Mouse (Mus musculus): Measurements from ENCODE around the gene Lgr5.

The Lgr5 gene

DNA sequence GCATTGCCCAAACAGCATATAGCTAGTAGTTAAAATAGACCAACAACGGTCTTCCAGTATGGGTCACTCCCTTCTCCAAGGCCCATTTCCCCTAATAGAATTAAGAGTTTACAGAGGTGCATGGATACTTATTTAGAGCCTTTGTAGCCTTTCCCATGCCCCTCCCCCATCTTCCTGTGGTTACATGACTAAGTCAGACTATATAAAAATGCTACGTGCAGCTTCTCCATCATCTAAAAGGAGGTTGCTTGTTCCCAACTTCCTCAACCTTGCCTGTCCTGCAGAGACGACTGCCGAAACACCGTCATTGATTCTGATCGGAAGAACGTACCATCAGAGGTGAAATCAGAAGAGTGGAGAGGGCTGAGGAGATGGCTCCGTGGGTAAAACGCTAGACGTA lies 82.4 kb downstream of the Lgr5 start:
- no peak for DNase-seq (ENCODE audit: low spot score)

GRCm38 (mm10) chr10:115493778-115494141 lies 93.8 kb downstream of the Lgr5 start:
- DNase-seq (ENCODE audit: low spot score), result no peak

- no peak for DNase-seq (ENCODE audit: low spot score)
Measured at GRCm38 (mm10) chr10:115492956-115493777, 94.4 kb downstream of the Lgr5 start.

DNA sequence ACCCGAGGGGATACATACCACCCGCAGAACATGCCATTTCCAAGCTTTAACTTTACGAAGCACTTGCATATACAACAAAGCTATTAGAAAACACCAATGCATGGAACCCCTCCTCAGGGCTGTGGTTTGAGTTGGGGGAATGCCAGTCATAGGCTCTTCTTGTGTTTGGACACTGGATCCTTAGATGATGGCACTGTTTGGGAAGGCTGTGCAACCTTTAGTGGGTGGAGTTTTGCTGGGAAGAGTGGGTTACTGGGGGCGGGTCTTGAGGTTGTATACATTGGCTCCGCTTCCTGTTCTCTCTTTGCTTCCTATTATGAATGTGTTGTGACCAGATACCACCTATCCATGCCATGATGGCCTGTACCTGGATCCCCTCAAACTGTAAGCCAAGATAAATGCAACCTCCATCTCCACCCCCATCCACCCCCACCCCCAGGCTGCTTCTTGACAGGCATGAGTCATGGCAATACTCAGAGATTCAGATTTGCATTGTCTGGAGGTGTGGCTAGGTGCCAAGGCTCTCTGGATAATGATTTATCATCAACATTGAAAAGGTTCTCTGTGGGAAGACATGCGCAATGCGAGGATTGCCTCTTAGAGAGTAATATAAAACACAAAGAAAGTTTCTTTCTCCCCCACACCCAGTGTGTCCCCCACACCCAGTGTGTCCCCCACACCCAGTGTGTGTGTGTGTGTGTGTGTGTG lies 95.6 kb downstream of the Lgr5 start:
- DNase-seq (ENCODE audit: low spot score), result no peak

GRCm38 (mm10) chr10:115485602-115486001 lies 102.0 kb downstream of the Lgr5 start:
- DNase-seq (ENCODE audit: low spot score), result no peak

DNA sequence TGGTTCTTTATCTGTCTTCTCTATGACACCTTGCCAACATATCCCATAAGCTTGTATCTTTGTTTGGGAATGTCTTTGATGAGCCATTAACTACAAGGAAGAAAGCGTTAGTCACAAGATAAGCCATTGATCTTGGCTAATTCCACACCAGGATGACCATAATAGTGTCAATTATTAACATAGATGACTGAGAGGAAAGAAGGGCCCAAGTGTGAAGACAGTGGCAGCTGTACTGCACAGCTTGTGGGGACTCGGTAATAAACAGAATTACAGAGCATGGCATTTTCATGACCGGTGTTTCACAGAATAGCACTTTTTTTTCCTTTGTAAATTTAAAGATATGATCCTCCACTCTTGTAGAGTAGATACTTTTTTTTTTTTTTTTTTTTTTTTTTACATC lies 102.9 kb downstream of the Lgr5 start:
- no peak for DNase-seq (ENCODE audit: low spot score)

DNA sequence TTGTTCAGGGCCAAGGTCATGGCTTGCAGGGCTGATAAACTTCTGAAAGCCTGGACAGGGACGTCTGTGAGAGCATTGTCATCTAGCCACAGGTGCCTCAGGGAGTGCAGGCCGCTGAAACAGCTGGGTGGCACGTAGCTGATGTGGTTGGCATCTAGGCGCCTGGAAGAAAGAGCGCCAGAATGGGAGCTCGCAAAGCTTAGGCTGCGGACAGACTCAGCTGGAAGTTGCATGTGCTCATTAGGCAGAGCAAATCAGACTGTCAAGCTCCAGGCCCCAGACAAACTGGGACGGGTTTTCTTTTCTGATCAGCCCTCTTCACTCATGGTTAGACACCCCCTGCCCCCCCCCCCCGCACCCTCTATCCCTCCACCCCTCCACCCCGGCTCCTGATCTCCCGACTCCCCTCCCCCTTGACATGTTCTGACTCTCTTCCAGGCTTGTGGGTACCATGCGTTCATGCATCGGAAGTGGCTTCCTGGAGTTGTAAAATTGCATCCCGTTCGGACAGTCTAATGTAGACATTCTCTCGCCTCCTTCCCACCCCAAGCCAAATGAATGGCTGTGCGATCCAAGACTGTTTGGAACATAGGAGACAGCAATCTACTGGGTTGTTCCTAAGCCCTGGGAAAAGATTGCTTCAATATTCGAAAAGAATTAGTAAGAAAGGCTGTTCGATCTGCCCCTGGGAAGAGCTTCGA lies 109.0 kb downstream of the Lgr5 start:
- peak; percentile 69 for DNase-seq (ENCODE audit: low spot score)

- DNase-seq (ENCODE audit: low spot score), result no peak
Measured at GRCm38 (mm10) chr10:115476506-115476905, 111.1 kb downstream of the Lgr5 start.

DNA sequence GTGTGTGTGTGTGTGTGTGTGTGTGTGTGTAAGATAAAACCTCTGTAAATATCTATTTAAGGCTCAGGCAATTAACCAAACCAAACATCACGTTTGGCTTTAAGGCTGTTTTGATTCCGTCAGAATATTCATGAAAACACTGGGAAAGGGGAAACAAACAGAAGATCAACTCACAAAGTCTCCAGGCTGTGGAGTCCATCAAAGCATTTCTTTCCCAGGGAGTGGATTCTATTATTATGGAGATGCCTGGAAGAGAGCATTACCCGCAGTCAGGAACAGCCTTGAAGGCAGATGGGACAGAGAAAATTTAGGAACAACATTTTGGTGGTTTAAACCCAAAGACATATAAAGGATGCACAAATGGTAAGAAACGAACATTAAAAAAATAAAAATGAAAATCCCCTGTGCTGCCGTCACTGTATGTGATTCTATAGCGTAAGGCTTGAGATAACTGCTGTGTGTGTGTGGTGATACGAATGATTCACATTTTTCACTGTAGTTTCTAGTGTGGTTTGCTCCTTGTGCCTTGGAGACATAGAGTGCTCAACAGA lies 112.5 kb downstream of the Lgr5 start:
- DNase-seq (ENCODE audit: low spot score), result no peak

DNA sequence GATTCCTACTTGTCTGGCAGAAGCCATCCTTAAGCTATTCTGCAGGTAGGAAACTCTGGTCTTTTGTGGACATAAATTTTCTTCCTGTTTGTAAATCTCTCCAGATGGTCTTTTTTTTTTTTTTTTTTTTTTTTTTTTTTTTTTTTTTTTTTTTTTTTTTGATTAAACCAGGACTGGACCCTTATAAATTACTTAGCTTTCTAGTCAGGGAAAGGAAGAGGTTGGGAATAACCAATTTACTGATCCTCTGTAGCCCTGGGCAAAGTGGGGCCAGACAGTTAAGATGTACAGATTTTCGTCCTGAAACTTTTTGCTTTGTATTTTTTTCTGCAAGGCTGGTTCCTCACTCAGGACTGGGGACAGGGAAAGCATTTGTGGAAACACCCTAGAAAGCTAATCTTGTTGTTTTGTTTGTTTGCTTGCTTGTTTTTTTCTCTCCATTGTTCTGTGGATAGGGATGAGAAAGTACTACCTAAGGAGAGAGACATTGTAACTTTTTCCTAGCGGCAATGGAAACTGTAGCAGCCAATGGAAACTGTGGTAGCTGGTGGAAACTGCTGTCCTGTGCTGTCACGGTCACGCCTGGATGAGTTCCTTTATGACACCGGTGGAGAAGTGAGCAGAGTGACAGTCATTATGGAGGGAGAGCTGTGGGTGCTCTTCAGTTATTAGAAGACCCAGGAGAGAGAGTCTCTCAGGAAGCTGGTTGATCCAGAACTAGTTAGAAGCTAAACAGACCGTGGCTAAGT lies 114.2 kb downstream of the Lgr5 start:
- no peak for DNase-seq (ENCODE audit: low spot score)

DNA sequence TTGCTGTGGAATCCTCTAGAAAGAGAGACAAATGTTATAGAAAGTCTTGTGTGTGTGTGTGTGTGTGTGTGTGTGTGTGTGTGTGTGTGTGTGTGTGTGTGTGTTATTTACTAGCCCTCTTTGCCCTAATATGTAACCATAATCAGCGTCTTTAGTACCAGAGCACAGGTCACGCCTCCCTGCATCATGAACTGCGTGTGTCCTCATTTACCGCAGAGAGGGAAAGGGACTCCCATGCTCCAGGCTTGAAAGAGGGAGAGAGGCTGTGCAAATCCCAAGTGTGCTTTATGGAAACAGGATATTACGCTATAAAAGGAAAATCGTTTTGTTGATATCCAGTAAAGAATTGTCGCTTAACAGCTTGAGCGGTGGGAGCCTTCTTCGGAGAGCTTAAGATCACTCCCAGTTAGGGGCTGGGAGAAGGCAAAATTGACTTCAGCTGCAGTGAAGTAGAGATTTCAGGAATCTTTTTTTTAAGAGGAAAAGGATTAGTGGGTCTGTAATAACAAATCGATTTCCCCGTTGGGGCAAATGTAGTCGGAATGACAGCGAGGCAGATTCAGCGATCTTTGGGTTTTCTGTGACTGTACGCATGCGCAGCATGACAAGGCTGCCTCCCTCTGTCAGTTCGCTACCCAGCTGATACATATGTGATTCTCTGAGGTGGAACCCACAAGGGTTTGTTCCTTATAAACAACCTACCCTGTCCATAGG lies 116.8 kb downstream of the Lgr5 start:
- no peak for DNase-seq (ENCODE audit: low spot score)

- DNase-seq (ENCODE audit: low spot score), result no peak
Measured at GRCm38 (mm10) chr10:115469040-115469439, 118.5 kb downstream of the Lgr5 start.

DNA sequence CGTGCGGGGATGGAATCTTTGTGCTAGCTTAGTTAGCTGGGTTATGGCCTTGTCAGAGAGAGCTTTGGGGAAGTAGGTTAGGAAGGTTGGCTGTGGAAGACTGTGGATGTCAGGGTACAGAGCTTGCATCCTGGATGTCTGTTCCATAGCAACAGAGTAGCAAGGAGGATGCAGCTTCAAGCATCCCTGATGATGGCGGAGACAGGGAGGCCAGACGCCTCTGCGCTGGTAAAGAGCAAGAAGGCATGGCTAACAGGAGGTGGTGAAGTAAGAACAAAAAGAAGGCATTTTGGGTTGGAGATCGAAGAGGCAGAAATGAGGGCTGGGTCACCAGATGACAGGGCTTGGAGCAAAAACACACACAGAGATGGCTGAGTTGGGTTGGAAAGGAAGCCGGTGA lies 118.9 kb downstream of the Lgr5 start:
- no peak for DNase-seq (ENCODE audit: low spot score)

DNA sequence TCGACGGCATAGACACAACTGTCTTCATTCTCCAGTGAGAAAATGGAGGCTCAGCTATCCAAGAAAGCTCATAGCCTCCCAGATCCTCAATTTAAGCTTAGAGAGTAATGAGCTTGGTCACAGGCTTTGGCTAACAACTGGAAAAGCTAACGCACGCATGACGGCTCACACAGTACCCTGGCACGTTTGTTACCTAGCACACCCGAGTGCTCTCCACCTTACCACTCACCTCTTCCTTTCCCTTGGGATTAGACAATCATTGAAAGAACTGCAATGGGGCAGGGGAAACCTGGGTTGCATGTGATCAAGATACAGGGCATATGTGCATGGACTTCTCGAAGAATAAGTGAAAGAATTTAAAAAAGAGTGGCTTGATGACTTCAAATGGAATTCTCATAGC lies 119.6 kb downstream of the Lgr5 start:
- no peak for DNase-seq (ENCODE audit: low spot score)

GRCm38 (mm10) chr10:115465778-115466177 lies 121.8 kb downstream of the Lgr5 start:
- DNase-seq (ENCODE audit: low spot score), result no peak

DNA sequence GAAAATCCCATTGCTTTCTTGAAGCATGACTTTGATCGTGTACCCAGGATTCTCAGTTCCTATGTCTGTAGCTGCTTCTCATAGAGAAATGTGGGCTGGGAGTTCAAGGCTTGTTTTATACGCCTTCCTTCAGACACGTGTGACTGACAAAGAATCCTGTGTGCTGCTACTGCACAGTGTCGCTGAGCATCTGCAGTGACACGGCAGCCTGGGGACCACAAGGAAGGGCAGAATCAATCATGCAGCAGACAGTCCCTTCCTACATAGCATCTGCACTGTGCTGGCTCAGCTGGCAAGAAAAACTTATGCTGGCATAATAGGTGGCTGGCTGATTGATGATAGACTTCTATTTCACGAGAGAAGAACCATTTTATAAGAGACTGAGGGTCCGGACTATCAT lies 122.5 kb downstream of the Lgr5 start:
- DNase-seq (ENCODE audit: low spot score), result no peak

DNA sequence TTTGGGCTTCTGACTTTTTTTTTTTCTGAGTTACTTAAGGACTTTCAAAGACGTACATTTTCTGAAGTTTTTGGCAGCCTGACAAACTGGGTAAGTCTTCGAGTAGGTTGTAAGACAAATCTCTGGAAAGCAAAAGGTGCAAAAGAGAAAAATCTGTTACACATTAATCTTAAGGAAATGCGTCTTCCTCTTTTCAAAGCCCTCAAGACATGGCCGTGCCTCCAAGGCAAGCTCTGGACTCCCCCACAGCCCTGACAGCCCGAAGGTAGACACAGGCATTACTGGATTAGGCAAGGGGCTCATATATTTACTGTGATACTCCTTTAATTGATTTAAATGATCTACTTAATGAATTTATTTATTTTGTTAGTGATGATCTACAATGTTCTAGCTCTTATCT lies 124.9 kb downstream of the Lgr5 start:
- DNase-seq (ENCODE audit: low spot score), result no peak

DNA sequence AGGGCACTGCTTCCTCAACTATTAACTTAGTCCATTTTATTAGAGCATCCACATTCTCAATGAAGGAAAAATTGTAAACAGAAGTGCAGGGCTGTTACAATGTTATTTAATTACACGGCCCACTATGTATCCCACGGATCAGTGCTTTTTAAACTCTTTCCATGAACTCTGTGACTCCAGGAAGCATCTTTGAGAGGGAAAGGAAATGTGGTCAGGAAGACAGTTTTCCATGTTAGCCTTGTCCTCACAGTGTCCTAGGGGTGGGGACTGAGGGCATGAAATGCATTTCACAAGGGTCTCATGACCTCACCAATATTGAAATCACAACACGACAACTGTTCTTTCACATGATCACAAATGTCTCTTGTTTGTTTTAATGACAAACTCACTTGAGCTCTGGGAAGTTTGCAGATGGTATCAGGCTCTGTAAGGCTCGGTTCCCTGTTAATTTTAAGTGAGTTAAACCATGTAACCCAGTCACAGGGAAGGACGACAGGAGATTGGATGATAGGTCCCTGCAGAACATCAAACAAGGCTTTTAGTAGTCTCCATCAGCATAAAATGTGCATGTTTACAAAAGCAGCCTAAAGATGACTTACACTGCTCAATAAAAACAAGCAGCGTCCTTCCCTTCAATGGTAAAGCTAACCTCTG lies 130.1 kb downstream of the Lgr5 start:
- DNase-seq (ENCODE audit: low spot score), result no peak

DNA sequence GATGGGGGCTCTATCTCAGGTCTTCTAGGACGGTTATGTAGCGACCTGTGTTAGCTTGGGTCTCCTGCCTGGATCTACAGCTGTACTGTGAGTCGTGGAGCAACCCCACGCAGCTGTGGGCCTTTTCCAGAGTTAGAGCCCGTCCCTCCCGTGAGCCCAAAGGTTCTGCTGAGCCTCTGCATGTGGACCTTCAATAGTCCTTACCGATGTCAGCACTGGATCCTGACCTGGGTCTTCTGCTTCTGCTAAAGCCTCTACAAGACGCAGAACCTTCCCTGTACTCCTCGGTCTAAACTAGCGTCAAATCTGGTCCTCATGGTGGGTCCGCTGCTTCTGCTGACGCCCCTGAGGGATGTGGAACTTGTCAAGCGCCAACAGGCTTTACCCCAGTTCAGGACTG lies 139.0 kb downstream of the Lgr5 start:
- DNase-seq (ENCODE audit: low spot score), result no peak

- DNase-seq (ENCODE audit: low spot score), result no peak
Measured at GRCm38 (mm10) chr10:115437286-115437685, 150.3 kb downstream of the Lgr5 start.

GRCm38 (mm10) chr10:115425351-115425750 lies 162.2 kb downstream of the Lgr5 start:
- DNase-seq (ENCODE audit: low spot score), result no peak

All from retina, embryonic 14.5 days (tissue).